Mouse (Mus musculus): ENCODE measurements around the gene Slc25a48.

Gene Slc25a48

DNA sequence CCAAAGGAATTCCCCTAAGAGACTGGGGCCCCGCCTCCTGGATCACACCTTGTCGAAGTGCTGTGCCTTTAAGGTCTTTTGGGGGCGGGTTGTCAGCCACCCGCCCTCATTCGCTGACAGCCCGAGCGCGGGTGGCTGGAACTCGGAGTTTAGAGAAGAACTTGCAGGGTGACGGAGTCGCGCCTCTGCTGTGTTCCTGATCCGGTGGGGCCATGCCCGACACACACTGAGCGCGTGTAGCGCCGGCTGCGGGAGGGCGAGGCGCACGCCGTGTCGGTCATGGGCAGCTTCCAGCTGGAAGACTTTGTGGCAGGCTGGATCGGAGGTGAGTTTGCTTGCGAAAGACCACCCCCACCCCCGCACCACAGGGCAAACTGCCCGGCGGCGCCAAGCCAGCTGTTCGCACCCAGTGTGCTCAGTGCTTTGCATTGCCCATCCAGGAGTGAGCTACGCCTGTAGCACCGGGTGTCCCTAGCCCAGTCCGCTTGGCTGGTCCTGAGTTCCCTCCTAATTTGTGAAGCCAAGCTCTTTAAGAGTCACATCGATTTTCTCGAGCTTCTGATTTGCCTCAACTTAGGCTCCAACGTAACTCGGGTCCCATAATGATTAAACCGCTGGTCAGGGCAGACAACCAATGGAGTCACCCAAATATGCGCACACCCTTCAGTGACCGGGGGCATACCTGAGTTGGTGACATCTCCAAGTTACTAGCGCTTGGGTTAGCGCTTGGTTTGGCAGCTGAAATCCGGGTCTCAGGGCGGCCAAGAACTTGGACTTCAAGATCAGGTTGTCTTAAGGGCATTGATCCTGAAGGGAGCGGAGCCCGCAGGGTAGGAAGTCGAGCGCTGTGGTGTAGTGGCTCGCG, at the start of gene Slc25a48:
Gene Slc25a48 (plus strand): TSS at position 145 of the 865 bp plus-strand sequence.
- no peak for DNase-seq (ENCODE audit: low spot score)

- DNase-seq (ENCODE audit: low spot score): no peak
Observed at GRCm38 (mm10) chr13:56397572-56397971, 40.6 kb upstream of the Slc25a48 start.

- no peak for DNase-seq (ENCODE audit: low spot score)
Observed at GRCm38 (mm10) chr13:56401186-56401585, 37.0 kb upstream of the Slc25a48 start.

DNA sequence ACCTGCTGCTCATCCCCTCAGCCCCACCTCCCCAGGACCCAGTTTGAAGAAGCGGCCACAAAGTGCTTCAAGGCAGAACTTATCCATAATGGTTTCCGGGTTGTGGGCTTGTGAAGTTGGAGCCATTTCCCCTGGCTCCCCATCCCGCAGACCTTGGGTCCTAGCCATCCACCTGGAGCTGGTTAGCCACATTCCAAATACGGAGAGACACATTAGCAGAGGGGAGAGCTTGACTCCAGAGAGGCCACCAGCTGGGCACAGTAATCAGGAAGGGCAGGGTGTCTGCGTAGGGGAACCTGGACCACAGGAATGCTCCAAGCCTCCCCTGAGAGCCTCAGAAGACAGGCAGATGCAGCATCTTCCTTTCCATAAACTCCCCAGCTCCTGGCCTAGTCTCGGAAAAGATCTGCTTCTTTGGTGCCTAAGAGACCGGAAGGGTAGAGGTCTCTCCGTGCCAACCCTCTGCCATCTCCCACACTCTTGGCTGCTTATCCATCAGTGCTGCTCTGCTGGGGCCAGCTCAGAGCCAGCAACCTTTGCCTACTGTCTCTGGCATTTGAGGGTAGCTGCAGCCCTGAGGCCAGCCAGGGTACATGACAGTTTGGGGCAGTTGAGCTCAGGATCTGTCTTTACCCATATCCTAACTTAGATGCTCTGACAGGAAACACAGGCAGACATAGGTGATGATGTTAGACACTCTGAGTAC, 34.6 kb upstream of the Slc25a48 start:
- DNase-seq (ENCODE audit: low spot score): no peak

DNA sequence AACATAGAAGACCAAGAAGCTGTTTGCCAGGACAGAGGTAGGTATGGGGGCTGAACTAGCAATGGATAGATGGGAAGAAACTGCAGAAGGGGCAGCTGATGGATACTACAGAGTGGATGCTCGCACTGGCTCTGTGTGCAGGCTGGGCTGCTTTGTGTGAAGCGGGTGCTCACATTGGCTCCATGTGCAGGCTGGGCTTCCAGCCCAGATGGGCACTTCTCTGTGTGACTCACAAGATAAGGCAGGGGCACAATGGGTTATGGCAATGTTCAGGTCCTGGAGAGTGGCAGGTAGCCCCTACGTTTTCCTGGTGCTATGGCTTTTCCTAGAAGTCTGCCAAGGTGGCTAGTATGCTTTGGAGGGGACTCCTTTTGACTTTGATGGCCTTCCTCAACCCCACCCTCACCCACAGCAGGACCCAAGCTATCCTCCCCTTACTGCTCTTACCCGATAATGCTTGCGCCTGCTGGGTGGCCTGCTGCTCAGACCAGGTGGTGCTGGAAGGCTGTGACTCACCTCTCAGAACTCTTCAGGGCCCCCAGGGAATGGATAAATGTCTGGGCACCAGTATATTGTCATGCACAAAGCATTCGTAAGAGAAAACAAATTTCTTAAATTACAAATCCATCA, 33.5 kb upstream of the Slc25a48 start:
- no peak for DNase-seq (ENCODE audit: low spot score)

- DNase-seq (ENCODE audit: low spot score): no peak
Observed at GRCm38 (mm10) chr13:56412286-56412873, 25.8 kb upstream of the Slc25a48 start.

DNA sequence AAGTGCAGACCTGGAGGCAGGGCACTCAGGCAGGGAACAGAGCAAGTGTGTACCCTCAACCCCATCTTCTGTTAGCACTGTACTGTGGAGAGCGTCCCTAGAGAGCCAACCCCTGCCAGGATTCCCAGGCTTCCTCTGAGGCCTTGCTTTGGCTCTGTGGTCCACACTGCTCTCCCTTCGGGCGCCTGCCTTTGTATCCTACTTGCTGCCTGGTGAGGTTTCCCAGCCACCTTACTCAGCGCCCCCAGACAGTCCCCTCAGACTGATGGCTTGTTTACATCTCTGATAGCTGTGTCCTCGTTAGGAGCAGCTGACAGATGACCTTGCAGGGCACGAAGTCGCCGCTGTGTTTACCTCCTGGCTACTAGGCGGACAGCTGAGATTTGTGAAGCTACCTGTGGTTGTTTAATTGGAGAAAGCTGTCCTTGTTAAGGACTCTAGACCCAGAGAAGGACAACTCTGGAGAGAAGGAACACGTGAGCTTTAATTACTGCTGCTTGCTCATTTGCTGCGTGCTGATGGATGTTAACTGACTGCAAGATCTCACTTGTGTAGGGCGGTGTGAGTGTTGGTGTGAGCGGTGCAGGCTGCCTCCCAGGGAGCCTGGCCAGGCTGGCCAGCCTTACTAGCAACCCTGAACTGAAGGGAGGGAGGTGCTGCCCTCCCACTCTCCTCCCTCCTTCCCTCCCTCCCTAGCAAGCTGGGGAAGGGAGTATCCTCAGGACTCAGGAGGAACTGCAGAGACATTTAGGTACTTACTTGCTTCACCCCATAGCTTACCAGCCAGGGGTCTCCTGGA, 19.3 kb upstream of the Slc25a48 start:
- no peak for DNase-seq (ENCODE audit: low spot score)

DNA sequence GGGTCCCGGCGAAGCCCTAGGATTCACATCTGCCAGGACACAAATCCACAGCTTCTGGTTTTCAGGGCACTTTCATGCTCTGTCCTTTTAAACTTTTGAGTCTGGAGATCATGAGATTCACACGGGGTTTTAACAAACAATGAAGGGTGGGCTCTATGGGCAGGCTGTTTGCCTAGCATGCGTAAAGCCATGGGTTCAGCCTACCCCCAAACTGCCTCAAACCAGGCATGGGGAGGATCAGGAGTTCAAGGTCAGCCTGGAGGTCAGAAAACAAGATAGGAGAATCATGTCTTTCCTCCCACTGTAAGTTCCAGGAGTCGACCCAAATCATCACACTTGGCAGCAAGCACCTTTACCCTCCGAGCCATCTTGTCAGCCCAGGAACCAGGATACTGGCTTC, 18.6 kb upstream of the Slc25a48 start:
- DNase-seq (ENCODE audit: low spot score): no peak

DNA sequence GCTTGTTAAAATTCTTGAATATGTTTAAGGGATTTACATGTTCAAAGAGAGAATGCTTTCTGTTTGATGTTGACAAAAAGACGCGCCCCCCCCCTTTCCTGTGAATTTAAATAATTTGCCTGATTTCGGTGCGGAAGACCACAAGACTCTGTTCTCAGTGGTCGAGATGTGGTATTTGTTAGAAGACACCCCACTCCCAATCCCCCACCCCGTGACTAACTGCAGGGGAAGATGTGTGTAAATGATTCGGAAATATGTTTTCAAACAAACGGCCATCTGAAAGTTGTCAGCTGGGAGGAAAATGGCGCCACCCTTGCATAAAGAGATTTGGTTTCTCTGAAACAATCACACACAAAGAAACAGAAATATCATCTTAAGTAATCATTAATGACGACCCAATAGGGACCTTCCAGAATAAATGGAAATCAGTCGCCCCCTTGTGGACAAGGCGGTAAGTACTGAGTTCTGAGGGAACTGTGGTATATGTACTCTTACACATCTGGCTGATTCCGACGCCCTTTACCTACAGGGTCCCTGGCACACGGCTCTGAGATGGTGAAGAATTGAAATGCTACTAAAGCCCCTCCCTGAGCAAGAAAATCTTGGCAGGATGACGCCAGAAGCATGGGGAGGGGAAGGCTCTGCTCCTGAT, 16.0 kb upstream of the Slc25a48 start:
- DNase-seq (ENCODE audit: low spot score): peak; percentile 36

- DNase-seq (ENCODE audit: low spot score): no peak
Observed at GRCm38 (mm10) chr13:56425931-56426330, 12.2 kb upstream of the Slc25a48 start.

- no peak for DNase-seq (ENCODE audit: low spot score)
Observed at GRCm38 (mm10) chr13:56426365-56426764, 11.8 kb upstream of the Slc25a48 start, which contains the start of gene Gm3045. TSS of gene Gm3045 (plus strand) at chr13:56426594.

DNA sequence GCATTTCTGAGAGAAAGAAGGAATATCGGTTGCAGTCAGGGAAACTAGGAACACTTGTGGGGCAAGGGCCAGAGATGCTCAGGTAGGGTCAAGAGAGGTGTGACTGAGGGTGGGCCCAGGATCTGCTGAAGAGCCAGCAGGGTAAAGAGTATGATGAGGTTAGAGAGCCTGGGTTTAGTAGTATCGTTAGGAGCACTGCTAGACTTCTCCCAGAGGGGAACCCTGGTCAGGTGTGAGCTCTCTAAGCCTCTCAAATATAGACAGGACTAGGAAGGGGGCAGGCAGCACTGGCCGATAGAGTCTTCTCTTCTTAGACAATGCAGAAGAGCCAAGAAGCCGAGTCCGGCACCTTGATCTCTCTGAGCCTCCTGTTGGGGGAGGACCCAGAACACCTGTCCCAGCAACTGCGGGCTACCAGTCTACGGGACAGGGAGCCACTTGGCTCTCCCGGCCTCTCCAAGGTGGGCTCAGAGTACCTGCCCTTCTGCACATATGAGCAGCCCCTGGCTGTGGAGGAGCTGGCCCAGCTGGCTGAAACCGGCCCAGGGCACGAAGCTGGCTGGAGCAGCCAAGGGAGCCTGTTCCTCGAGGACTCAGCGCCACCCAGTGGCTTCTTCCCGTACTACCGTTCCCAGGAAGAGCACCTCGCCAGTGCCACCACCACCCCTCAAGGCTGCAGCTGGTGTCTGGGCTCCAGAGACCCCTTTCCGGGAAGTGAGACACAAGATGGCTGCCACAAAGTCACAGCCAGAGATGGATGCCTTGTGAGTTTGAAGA, 9.2 kb upstream of the Slc25a48 start:
- DNase-seq (ENCODE audit: low spot score): peak; percentile 22

- no peak for DNase-seq (ENCODE audit: low spot score)
Observed at GRCm38 (mm10) chr13:56432496-56432895, 5.7 kb upstream of the Slc25a48 start.

DNA sequence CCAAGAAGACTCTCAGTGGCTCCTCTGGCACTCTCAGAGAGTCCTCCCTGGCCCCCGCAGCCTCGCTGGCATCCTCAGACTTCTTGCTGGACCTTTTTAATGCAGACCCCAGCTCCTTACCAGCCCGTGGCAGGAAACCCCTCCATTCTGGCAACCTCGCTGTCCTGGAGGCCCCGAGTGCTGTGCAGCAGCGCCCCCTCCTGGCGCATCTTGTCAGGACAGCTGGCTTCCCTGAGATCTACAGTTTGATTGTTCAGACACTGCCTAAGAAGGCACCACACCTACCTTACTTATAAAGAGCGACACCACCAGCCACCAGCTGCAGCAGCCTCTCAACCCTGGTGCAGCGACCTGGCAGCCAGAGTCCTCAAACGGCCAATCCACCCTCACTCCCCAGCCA, 4.7 kb upstream of the Slc25a48 start:
- DNase-seq (ENCODE audit: low spot score): peak; percentile 32

DNA sequence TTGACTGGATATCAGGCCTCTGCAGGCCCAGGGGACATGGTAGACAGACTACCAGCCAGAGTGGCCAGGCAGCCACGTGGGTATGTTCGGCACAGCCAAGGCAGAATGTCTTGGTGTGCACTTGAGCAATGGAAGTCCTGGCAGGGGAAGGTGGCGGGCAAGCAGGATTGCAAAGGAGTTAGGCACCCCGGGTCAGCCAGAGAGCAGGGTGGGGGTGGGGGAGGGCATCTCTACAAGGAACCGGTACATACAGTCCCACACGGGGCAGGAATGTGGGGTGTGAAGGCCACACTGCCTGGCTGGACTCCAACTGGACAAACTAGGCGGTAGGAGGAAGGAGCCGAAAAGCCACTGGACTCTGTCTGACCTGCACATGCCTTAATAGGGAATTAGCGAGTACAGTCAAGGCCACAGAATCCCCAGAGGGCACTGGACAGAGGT, 3.8 kb upstream of the Slc25a48 start:
- DNase-seq (ENCODE audit: low spot score): no peak

GRCm38 (mm10) chr13:56435615-56436287, 2.4 kb upstream of the Slc25a48 start:
- no peak for DNase-seq (ENCODE audit: low spot score)

GRCm38 (mm10) chr13:56443411-56443810, 5.3 kb downstream of the Slc25a48 start:
- no peak for DNase-seq (ENCODE audit: low spot score)

GRCm38 (mm10) chr13:56444112-56444511, 6.0 kb downstream of the Slc25a48 start:
- no peak for DNase-seq (ENCODE audit: low spot score)

- no peak for DNase-seq (ENCODE audit: low spot score)
Observed at GRCm38 (mm10) chr13:56444996-56445395, 6.8 kb downstream of the Slc25a48 start.
